Mouse (Mus musculus) layer of hippocampus, postnatal 25 days (tissue): ENCODE measurements around the gene Mpdz. TPM values are rescaled to one million over a fixed set of nuclear protein-coding genes. Genes with fewer than 3 reads are reported as not detected.

Experiments
- DNase-seq, 2 experiments: peaks; one replicate each; pipeline ENCODE4 v3.0.0; 2022; ENCODE audit warnings: mixed read lengths in 2 of 2, low spot score in 1 of 2; ENCODE audit errors: extremely low spot score in 1 of 2
- total RNA-seq, 2 experiments: library from RNA; stranded (reverse); gene quantifications; 2 replicates each; pipeline ENCODE4 v1.2.3; 2021

Mpdz gene
- total RNA-seq, 2 experiments from 2014 or later: 71.4 to 77.0 TPM

DNA sequence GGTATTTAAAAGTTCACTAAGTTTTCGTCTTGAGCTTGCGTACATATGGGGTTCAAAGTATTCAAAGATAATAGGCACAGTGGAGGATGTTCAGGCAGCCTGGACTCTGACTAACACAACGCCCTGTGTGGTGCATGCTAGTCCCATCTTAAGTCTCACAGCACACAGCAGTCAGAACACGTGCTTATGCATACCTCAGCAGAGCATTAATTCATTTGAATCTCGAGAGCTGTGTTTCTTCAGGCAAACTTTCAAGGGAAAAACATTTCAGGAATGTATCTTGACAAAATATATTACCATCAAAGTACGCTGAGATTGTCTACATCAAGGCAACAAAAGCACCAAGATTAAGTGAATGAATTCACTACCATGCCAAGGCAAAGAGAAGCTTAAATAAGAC lies 45.7 kb downstream of the Mpdz start:
- DNase-seq: no peak

DNA sequence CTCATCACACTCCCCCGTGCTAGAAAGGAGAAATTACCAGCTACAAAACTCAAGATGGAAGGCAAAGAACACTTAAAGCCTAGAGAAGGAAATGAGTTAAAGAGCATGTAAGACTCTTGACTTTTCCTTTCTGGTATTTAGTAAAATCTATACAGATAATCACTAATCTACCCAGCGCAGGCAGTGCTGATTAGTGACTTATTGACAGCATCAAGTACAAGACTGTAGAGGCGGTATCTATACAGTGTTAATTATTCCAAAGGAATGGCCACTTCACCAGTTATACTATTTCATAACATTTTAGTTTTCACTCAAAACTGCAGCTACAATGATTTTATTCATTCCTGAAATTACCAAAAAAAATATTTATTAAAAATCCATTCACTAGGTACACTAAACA lies 49.7 kb downstream of the Mpdz start:
- DNase-seq: no peak

DNA sequence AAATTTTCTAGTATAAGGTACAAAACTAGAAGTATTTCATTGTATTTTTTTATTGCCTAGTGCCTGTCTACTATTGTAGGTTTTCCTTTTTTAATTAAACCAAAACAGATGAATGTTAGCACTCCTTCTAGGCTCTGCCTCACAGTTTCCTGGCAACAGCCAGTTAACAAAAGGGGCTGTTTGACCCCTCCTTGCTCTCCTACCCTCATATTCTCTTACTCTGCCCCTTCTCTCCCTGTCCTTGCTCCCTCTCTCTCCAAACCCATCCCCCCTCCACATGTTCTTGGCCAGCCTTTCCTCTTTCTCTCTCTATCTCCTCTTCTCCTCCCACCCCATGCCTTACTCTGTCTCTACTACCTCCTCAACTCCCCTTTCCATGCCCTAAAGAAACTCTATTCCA lies 53.4 kb downstream of the Mpdz start:
- DNase-seq: no peak

DNA sequence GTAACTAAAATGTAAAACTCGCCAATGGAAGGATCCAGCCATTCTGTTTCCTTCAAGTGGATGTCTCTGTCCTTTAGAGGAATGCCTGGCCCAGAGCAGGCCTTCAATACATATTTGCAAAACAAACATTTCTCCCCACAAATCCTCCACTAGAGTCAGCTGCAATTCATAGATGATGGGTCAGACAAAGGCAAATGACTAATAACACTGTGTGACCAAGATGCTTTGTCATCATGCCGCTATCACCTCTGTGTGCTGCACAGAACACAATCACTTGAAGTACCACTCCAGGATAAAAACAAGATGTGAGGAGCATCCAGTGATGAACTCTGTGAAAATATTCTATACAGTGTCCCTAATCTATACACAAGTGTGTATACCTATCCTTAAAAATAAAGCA lies 55.0 kb downstream of the Mpdz start:
- DNase-seq: no peak

DNA sequence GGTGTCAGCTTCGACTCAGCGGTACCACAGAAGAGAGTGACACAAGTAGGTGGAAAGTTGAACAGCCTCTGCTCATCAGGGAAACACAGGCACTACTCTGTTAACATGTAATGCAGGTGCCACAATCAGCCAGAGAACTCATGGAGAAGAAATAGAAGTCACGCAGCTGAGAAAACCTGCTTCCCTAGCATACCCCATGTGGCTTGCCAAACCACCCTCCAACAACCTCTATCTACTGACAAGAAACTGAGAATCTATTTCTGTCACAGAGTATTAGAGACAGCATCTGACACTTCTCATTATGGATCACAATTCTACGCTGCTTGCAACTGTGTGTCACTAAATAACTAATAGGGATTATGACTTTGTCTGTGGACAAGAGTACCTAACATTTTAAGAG lies 70.3 kb downstream of the Mpdz start:
- no peak for DNase-seq

DNA sequence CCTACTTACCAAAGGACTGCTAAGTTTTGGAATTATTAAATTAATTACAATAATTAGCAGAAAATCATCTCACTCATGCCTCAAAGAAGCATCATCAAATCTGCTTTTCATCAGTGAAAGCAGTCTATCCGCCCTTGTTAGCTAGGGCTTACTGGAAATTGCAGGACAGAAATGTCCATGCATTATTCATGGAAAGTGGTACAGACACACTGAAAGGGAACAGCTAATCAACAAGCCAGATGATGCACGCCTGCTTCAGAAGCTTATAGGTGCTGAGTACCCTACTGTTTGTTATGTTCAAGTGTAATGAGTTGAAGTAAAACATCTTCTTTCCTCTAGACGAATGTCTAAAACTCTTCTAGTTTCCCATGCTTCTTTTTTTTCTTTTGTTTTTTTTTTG lies 91.2 kb downstream of the Mpdz start:
- DNase-seq: no peak

DNA sequence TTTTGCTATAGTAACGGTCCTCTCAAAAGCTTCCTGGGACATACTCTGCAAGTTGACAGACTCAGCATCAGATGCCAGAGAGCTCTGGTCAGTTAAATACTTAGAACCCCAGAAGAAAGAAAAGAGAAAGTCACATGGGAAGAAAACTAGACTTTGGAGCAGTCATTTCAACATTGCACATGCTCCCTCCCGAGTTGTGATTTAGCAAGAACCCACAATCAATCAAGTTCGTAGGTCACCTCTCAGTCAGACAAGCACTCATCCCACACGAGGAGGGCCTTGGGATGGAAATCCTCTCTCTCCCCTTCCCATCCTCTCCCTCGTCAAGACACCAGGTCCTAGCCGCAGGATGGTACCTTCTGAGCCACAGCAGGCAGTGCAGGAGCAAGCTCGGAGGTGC lies 94.0 kb downstream of the Mpdz start:
- DNase-seq: no peak

DNA sequence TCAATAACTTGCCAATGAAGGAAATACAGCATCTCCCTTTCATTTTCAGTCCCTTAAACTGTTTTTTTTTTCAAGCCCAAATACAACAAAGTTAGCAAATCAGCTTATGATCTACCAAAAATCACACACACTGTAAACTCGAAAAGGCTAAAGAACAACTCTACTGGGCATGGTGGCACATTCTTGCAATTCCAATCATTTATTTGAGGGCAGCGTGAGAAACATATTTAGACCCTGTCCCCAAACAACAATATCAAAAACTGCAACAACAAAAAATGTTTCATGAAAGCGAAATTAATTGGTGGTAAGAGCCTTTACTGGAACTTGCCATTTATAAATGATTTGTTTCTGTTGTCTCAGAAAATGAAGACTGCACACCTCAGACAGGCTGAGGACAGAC lies 97.5 kb downstream of the Mpdz start:
- no peak for DNase-seq

DNA sequence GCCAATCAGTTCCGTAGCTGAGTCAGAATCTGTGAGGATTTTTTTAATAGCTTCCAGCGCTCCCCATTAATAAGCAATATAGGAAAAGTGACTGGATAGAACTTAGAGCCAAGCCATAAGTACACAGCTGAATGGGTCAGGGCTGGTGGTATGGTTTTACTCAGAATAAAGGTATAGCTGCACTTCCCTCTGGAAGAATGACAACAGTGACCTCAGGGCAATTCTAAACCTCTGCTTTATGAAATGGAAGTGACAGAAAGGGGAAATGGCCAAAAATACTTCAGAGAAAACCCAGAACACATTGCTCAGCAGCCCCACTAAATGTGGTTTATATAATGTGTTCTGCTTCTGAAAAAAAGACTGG lies 109.0 kb downstream of the Mpdz start:
- no peak for DNase-seq

DNA sequence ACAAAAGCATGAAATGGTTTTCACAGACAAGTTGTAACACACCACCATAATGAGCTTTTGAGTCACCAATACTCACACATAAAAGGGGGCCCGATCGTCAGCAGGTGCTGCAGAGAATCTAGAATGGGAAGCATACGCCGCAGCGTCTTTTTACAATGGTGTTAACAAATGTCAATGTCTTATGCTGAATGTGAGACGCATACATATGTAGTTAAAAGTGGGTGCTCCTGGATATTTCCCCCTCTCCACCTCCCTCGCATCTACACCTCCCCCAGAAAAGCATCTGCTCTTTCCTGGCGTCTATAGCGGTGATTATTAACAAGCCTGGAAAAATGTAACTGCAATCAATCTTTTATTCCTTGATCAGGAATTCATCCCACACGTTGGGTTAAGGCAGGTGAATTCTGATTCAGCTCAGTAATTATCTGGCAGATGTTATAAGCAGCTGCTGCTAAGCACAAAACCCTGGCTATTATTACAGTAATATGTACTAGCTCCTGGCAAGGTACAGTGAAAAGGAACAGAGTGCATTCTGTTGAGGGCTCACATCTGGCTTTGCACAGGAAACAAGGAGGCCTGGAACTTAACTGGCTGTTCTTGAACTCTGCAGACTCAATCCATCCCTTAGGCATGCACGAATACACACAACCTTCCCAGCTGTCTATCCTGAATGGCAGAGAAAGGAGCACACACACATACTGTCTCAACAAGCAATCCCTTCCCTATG lies 109.6 kb downstream of the Mpdz start:
- peak; percentile 22 to 23 for DNase-seq

DNA sequence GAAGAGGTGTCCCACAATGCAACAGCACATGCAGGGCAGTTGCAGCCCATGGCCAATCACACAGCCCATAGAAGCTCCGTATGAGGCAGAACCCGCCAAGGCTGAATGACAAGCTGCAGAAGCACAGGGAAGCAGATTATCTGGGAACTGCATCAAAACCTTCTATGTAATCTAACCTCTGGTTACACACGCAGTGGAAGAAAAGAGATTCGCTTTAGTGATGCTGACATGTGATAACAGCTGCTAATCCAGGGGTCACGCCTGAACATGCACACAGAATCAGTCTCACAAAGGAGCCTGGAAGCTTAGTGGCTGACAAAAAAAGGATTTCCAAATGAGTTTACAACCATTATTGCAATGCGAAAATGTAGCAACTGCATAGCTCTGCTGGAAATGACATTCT lies 110.2 kb downstream of the Mpdz start:
- DNase-seq: no peak

DNA sequence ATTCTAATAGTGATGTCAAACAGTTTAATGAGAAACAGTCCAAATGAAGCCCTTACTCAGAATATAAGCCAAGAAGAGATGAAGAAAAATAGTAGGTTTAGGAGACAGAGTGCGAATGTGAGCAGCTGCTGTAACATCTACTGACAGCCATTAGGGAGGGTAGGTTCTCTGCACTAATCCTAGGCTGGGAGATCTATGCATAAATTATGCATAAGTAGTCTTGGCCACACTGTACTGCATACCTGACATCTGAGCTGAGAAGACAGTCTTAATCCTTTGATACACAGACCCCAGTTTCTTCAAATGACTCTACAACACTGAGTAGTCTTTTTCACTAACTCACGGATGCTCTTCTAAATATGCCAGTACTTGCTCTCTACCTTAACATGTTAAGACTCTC lies 114.9 kb downstream of the Mpdz start:
- DNase-seq: no peak

DNA sequence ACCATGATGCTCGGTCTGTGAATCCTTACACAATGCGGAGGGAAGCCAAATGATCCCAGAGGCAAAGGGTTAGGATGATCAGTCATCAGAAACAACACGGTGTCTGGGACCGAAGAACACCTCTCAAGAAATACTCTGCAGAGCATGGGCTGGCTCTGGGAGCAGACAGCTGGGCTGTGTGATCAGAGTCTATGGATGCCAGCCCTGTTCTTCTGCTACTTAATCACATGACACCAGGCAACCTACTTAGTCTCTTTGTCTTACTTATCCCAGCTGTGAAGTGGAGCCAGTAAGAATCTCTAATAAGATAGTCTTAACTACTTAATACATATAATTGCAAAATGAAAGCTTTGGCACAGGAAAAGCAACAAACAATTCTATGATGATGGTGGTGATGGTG lies 118.8 kb downstream of the Mpdz start:
- no peak for DNase-seq

DNA sequence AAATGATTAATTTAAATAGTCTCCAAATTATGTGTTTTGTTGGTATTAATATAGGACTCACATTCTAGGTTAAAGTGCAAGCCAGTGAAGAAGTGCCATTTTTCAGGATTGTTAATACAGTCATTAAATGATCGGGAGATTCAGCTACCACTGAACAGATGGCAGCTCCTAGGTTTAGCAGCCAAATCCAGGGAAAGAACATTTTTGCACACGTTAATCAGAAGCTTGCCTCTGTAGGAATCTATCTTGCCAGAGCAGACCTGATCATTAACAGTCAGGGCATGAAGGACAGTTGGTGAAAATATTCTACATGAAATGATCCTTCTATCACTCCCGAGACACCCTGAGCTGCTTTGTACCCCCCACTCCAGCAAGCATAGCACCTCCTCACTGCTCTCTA lies 120.4 kb downstream of the Mpdz start:
- DNase-seq: no peak

DNA sequence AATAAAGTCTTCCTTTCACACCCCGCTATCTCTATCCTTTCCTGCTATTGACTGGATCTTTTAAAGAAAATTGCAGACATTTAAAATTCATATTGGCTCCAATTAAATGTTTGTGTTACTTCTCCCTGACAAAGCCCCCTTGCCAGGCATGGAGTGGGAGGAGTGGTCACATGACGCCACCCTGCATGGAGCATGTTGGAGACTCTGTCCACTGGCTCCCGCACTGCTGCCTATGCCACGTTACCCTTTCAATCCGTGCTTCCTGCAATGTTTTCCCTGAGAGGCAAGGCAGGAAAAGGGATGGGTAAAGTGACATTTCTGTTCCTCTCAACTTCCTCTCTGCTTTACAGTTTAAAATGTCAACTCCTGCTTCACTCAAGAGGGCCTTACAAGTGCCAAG lies 128.0 kb downstream of the Mpdz start:
- DNase-seq: no peak

DNA sequence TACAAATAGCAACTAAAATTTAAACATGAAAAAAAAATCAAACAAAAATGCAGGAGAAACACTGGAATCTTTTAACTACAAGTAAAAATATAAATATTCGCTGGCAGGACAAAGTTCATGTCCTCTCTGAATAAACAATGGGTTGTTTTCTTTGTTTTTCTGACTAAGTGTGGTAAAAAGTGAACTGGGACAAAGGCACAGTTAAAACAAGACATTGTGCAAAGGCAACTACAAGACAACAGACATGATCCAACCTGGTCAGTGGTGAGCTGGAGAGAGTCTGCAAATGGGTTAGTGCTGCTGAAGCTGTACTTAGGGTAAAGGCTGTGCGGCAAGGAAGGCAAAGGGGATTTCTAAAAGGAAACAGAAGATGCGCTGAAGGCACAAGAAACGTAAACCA lies 129.4 kb downstream of the Mpdz start:
- DNase-seq: no peak

DNA sequence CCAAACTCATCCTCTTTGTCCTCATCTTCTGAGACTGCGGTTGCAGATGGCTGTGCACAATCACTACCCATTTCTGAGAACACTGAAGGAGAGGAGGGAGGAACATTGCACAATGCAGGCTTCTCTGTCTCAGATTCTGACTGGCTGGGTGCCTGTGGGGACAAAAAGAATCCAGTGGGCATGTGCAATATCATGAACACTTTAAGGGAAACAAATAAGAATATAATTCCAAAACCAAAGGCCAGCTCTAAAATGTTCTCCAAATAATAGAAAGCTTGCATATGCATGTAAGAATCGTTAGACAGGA lies 132.5 kb downstream of the Mpdz start:
- no peak for DNase-seq

DNA sequence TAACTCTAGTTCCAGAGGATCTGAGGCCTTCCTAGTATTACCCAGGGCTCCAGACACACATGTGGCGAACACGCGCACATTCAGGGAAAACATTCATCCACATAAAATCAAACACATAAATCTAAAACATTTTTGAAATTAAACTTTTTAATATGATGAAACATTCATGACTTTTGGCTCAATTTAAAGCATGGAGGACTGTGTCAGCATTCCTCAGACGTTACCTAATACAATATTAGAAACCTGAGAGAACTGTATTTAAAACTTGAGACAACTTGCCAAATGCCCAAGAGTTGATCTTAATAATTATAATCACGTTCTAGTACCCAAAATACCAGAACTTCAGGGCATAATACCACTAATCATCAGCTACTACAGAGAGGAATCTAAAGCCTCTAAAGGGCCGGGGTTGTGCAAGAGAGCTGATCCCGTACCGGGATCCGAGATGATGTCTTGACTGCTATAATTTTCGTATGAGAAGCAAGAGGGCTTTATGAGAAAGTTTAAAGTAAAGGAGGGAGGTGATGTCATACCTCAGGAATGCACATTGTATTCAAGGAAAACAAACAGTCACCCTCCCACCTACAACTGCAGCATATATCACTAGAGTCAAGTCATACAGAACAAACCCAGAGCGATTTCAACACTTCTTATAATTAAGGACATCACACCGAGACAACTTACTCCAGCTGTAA lies 133.0 kb downstream of the Mpdz start:
- DNase-seq: no peak

DNA sequence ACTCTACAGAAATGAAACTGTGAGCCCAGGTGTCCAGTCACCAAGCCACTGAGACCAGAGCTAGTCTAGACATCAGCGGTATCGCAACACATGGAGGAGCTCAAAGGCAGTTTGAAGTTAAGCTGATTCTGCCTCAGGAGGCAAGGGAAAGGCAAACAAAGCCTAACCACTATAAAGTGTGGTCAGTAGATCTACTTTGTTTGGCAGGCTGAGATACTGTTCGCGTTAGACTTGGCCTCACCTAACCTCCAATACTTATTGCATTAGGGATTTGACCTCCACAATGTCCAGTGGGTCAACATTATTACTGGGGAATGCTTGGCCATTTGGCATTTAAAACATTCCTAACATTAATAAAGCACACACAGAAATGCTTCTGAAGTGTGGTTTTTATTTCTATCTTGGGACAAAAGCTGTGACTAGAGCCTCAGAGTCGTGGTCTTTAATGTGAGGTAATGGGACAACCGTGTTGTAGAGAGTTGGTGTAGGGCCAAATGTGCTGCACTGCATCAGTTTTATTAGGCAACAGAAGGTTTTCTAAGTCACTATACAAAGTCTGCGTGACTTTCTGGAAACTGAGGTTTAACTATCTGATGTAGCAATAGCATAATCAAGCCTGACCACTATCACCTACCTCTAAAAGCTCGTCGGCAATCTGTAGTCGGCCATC lies 134.9 kb downstream of the Mpdz start:
- DNase-seq: no peak

DNA sequence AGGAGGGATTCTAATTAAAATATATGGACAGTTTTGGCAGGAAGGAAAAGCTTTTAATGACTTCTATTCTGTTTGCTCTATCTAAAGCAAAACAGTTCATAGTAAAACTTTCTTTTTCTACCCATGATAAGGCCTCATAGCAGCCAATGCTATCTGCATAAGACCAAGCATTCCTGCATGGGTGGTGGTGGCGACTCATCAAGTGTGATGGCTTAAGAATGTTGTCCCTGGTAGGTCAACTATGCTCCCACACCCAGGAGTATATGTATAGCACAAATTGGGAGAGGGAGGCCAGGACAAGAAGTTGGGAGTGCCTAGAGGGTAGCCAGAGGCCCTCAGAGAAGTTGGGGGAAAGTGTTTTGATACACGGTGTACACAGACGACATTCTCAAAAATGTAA lies 140.6 kb downstream of the Mpdz start:
- DNase-seq: no peak

DNA sequence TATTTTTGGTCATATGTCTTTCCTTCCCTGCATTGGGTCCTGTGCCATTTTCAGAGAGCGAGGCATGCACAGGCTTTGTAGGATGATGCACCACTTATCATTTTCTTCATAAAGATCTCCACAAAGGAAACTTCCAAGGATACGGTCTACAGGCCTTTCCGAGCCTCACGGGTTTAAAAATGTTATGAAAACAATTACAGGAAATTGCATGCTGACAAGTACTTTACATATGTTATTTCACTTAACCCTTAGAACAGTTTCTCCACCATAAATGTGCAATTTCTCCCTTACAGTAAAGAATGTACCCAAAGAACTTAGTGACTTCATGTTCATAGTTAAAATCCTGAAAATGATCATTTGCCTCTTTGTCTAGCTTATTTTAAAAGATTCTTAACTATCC lies 144.2 kb downstream of the Mpdz start:
- DNase-seq: no peak

DNA sequence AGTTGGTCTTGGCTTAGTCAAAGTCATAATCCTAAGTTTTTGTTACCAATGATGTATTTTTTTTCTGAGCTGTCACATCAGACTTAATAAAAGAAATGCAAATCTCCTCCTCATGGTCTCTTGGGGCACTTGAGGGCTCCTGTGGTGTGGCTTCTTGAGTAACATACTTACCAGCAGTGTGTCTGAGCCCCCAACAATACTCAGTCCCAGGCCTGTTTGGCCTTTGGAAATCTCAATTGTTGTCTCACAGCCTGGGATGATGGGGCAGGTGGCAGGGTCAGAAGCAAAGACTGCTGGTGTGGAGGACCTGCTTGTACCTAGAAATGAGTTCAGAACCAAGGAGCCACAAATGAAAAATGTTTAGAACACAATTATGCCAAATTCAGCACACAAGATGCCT lies 149.3 kb downstream of the Mpdz start:
- DNase-seq: no peak
